Mouse (Mus musculus): ENCODE measurements around the gene Smyd3. TPM values are rescaled to one million over a fixed set of nuclear protein-coding genes. Genes with fewer than 3 reads are reported as not detected.
A peak's percentile ranks its signal among the peaks of the same experiment; 100 is the strongest.

The Smyd3 gene
- polyA plus RNA-seq, 1 experiment from 2014 or later = 20.7 TPM

DNA sequence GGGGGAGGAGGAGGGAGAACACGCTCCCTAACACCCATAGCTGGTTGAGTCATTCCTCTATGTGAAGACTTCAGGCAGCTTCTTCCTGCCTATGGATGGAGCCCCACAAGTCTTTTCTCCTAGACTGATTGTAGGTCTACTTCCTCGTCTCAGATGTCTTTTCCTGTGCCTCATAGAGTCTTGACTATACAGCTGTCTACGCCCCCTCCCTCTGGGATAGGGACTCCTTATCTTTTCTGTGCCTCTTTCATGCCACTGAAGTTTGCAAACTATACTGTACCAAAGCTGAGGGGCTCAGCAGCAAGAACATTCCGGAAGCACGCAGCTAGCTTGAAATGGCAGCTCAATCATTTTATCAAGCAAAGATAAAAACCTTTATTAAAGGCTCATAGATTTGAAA is 428.7 kb downstream of the Smyd3 start:
- Histone ChIP-seq H3K27ac (replicated peaks) (peak overlapping the region; percentile 75; the same call in 1 of the 2 replicates), H3K36me3 (replicated peaks) (0 out of 2 replicates have a peak, but pooled peaks cover 8% of the 10 kb centered on the region)
- WGBS = 83% methylated on average over 5 of the region's 5 CpGs

DNA sequence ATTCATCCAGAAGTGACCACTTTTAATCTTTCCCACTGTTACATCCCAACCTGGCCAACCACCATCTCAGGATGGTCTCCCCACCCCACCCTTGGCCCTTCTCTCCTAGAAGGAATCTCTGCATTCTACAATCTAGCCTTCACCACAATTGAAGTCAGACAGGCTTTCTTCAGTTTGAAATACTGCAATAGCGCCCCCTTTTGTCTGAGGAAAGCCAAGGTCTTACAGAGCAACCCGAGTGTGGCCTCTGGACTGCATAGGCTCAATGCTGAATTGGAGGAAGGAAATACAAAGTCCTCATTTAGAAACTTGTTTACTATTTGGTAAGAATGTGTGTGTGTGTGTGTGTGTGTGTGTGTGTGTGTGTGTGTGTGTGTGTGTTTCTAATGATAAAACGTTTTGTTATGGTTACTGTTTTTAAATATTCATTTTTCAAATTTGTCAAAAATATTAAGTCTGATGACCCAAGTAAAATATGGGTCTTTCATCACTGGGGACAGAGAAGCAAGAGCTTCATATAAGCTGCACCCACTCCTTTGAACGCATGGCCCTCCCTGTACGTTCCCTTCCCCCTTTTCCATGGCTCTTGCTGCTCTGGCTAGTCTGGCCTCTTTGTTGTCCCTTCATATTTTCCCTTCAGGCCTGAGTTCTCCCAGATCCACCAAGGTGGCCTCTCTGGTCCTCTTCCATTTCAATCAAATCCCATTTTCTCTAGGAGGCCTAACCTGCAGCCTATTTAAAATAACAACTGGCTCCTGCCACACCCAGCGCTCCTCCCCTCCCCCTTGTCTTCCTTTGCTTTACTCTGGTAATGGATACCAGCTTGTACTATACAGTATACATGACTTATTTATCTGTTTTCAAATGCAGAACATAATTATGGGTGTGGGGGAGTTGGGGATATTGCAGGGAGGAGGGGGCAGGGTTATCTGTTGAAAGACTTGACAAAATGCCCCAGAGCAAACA is 430.5 kb downstream of the Smyd3 start:
- H3K4me1 ChIP-seq = peaks cover 40% of the 10 kb centered on the region
- H3K27ac ChIP-seq (replicated peaks) = peak overlapping the region; percentile 75
- 0 out of 2 replicates have a peak, but pooled peaks cover 8% of the 10 kb centered on the region for H3K36me3 ChIP-seq (replicated peaks)
- H3K9me3 ChIP-seq = no peaks in the 10 kb centered on the region; the same call in 1 of the 2 replicates
- 40% methylated on average over 6 of the region's 6 CpGs for WGBS
- no peaks in the 10 kb centered on the region for H3K27me3 ChIP-seq (replicated peaks; ENCODE audit: low read depth, poor library complexity, severe bottlenecking)
- H3K4me3 ChIP-seq = no peak overlapping the region
- peak; percentile 69 for DNase-seq (ENCODE audit: low spot score)

More for the DNA sequence above, 428.7 kb downstream of the Smyd3 start:
- no peak for DNase-seq (ENCODE audit: low spot score)
- Histone ChIP-seq H3K9me3 (no peaks in the 10 kb centered on the region; the same call in 1 of the 2 replicates), H3K4me1 (peaks cover 31% of the 10 kb centered on the region), H3K4me3 (no peak overlapping the region), H3K27me3 (replicated peaks; ENCODE audit: low read depth, poor library complexity, severe bottlenecking) (no peaks in the 10 kb centered on the region)

DNA sequence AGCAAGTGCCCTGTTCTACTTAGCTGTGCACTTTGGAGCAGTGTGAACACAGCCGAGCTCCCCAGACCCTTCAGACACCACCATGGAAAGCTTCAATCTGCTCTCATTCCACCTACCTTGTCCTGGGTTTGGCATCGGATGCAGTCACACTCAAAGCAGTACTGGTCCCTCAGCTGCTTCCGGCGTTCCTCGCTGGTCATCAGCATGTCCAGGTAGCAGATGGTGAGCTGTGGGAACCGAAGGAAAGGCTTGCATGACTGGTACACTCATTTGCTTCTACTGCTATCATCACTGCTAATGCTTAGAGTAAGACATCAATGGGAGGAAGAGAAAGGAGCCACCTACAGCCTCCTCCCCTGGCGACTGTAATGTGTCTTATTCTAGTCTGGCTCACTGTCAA is 431.6 kb downstream of the Smyd3 start:
- H3K4me3 ChIP-seq = no peak overlapping the region
- peaks cover 48% of the 10 kb centered on the region for H3K4me1 ChIP-seq
- H3K9me3 ChIP-seq = no peaks in the 10 kb centered on the region; the same call in 1 of the 2 replicates
- no peaks in the 10 kb centered on the region for H3K27me3 ChIP-seq (replicated peaks; ENCODE audit: low read depth, poor library complexity, severe bottlenecking)
- 0 out of 2 replicates have a peak, but pooled peaks cover 8% of the 10 kb centered on the region for H3K36me3 ChIP-seq (replicated peaks)
- DNase-seq (ENCODE audit: low spot score) = no peak
- 94% methylated on average over 7 of the region's 7 CpGs for WGBS
- peak overlapping the region; percentile 75 for H3K27ac ChIP-seq (replicated peaks)

DNA sequence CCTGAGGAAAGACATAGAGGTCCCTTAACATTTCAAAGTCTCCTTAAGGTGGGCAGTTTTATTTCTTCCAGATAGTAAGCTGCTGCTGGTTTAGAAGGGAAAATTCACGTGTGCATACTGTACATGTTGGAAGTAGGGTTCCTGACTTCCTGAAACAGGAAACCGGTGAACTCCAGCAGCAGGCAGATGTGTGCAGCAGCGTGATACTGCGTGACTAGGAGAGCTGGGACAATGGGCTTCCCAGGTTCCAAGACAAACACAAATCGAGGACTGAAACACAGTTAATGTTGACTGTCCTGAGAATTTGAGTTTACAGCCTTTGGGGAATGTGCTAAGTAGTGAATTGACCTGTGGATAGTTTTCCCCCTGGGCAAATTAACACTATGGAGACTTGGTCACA is 434.7 kb downstream of the Smyd3 start:
- H3K27me3 ChIP-seq (replicated peaks; ENCODE audit: low read depth, poor library complexity, severe bottlenecking) = no peaks in the 10 kb centered on the region
- peaks cover 43% of the 10 kb centered on the region for H3K4me1 ChIP-seq
- no peaks in the 10 kb centered on the region; the same call in 1 of the 2 replicates for H3K9me3 ChIP-seq
- H3K27ac ChIP-seq (replicated peaks) = peak overlapping the region; percentile 69
- WGBS = 65% methylated on average over 5 of the region's 5 CpGs
- no peak for DNase-seq (ENCODE audit: low spot score)
- 0 out of 2 replicates have a peak, but pooled peaks cover 8% of the 10 kb centered on the region for H3K36me3 ChIP-seq (replicated peaks)
- H3K4me3 ChIP-seq = no peak overlapping the region

DNA sequence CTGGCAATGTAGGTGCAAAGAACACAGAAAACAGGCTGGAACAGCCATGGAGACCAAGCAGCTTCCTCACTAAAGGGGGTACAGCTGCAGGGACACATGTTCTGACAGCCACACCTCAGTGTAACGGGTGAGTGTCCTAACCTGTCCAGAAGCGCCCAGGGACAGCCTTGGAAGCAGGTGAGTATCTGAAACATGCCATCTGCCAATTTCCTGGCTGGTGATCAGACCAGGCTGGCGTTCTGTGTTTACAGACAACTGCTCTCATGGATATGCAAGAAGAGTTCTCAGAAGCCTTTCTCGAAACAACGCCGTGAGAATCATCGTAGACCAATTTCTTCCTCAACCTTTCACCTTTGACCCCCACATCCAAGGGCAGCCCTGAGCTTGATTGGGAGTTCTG is 444.0 kb downstream of the Smyd3 start:
- H3K4me1 ChIP-seq = peaks cover 18% of the 10 kb centered on the region
- WGBS = 87% methylated on average over 7 of the region's 7 CpGs
- H3K4me3 ChIP-seq = no peak overlapping the region
- no peaks in the 10 kb centered on the region for H3K27me3 ChIP-seq (replicated peaks; ENCODE audit: low read depth, poor library complexity, severe bottlenecking)
- no peaks in the 10 kb centered on the region for H3K36me3 ChIP-seq (replicated peaks)
- H3K27ac ChIP-seq (replicated peaks) = no peak overlapping the region
- H3K9me3 ChIP-seq = no peaks in the 10 kb centered on the region
- DNase-seq (ENCODE audit: low spot score) = no peak

DNA sequence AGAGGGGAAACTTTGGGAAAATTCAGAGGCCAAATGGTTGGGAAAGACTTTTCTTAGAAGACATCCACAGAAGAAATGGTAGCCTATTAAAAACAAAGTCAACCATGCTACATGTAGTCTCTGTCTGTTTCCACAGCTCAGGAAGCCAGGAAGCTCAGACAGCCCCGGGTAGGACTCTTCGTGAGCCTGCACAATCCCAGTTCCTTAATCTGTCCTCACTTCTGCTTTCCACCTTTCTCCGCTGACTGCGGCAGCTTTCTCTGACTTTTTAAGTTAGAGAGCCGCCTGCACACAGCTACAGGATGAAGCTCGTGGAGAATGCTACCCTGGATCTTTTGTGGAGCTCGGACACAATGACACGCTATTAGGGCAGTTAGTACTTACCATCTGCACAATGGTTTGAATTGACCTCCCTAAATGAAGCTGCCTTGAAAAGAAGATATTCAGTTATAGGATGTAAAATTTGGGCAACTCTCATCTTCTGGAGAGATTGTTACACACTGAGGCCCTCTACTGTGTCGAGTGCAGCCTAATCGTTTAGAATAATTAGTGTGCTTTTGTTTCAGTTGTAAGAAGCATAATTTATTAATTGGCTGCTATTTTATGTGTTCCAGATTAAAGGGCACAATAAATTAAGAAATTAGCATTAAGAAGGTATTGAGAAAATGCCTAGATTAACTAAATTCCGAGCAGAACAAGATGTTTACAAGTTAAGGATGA is 444.7 kb downstream of the Smyd3 start:
- Histone ChIP-seq H3K27ac (replicated peaks) (0 out of 2 replicates have a peak overlapping the region, but pooled peaks have one; percentile 22), H3K9me3 (no peaks in the 10 kb centered on the region), H3K36me3 (replicated peaks) (no peaks in the 10 kb centered on the region), H3K4me3 (no peak overlapping the region), H3K27me3 (replicated peaks; ENCODE audit: low read depth, poor library complexity, severe bottlenecking) (no peaks in the 10 kb centered on the region), H3K4me1 (peaks cover 18% of the 10 kb centered on the region)
- 72% methylated on average over 11 of the region's 11 CpGs for WGBS
- no peak for DNase-seq (ENCODE audit: low spot score)

DNA sequence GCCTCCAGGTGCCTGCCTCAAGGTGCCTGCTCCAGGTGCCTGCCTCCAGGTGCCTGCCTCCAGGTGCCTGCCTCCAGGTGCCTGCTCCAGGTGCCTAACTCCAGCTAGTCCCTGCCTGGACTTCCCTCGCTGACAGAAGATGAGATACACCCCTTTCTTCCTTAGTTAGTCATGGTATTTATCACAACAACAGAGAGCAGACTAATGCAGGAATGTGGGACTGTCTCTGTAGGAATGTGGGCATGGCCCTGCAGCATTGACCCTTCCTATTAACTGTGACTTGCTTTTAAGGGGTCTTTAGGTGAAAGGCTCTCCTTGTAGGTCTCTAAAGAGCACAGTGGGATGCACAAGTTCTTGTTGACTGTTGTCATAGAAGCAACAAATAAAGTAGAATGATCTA is 445.4 kb downstream of the Smyd3 start:
- no peak overlapping the region for H3K27ac ChIP-seq (replicated peaks)
- H3K27me3 ChIP-seq (replicated peaks; ENCODE audit: low read depth, poor library complexity, severe bottlenecking) = no peaks in the 10 kb centered on the region
- 45% methylated on average over 1 of the region's 1 CpGs for WGBS
- no peaks in the 10 kb centered on the region for H3K9me3 ChIP-seq
- H3K4me3 ChIP-seq = no peak overlapping the region
- no peak for DNase-seq (ENCODE audit: low spot score)
- peaks cover 18% of the 10 kb centered on the region for H3K4me1 ChIP-seq
- no peaks in the 10 kb centered on the region for H3K36me3 ChIP-seq (replicated peaks)

DNA sequence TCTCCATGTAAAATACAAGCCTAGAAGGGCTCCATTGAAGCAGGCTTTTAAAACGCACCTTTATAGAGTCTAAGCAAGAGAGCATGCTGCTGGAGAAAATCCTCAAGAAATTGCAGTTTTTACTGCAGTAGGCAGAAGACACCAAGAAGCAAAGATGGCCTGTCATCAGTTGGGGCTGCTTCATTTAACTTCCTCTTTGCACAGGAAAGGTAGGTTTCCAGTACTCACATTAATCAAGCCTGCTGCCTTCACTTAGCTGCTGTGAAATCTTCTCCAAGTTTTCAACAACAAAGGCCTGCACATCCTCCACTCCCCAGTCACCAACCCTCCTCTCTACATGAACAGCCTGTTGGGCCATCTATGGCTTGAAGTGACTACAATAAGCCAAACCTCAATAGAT is 448.9 kb downstream of the Smyd3 start:
- no peak overlapping the region for H3K4me3 ChIP-seq
- H3K4me1 ChIP-seq = peaks cover 19% of the 10 kb centered on the region
- H3K27ac ChIP-seq (replicated peaks) = no peak overlapping the region
- no peaks in the 10 kb centered on the region for H3K9me3 ChIP-seq
- DNase-seq (ENCODE audit: low spot score) = no peak
- H3K36me3 ChIP-seq (replicated peaks) = no peaks in the 10 kb centered on the region
- H3K27me3 ChIP-seq (replicated peaks; ENCODE audit: low read depth, poor library complexity, severe bottlenecking) = no peaks in the 10 kb centered on the region
- 98% methylated on average over 1 of the region's 1 CpGs for WGBS

DNA sequence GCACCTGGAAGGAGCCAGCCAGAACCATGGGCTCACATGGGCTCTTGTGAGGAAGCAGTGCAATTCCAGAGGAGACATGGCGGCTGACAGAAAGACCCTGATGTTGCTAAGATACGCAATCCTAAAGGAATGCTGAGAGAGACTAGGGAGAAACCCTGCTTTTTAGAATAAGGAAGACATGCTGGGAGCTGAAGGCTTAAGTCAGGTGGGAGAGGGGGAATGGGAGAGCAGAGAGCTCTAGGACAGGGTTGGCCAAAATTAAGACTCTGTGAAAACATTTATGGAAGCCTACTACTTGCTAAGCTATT is 452.6 kb downstream of the Smyd3 start:
- H3K36me3 ChIP-seq (replicated peaks) = no peaks in the 10 kb centered on the region
- H3K9me3 ChIP-seq = no peaks in the 10 kb centered on the region
- peak overlapping the region; percentile 15; the same call in 1 of the 2 replicates for H3K27ac ChIP-seq (replicated peaks)
- no peak overlapping the region for H3K4me3 ChIP-seq
- H3K27me3 ChIP-seq (replicated peaks; ENCODE audit: low read depth, poor library complexity, severe bottlenecking) = no peaks in the 10 kb centered on the region
- 78% methylated on average over 2 of the region's 2 CpGs for WGBS
- H3K4me1 ChIP-seq = peaks cover 36% of the 10 kb centered on the region
- DNase-seq (ENCODE audit: low spot score) = no peak

DNA sequence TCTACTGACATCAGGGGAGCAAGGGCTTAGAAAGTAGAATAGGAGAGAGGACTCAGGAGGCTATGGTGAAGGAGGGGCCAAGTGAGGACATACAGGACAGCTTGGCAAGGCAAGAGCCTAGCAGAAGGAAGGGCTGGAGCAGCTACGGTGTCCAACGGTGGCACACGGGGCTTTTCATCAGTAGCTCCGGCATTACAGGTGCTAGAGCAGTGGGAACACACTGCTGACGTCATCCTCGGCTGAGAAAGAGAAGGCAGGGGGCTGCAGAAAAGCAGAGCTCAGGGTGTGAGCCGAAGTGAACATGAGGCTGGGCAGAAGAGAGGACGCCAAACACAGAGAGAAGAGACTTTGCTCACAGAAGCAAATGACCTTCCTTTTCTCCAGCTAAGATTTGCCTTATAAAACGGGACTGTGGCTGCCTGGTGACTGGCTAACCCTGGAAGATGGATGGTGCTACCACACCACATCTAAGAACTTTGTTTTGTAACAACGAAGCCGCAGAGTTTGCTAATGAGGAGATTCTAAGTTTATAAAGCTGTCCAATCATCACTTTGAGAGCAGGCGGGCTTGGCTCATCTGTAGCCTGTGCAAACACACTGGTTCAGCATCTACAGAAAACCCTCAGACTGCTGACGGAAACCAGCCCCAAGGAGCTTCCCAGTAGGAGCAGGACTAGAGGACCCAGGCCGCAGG is 453.1 kb downstream of the Smyd3 start:
- Histone ChIP-seq H3K4me1 (peaks cover 41% of the 10 kb centered on the region), H3K27ac (replicated peaks) (peak overlapping the region; percentile 15), H3K4me3 (no peak overlapping the region), H3K27me3 (replicated peaks; ENCODE audit: low read depth, poor library complexity, severe bottlenecking) (no peaks in the 10 kb centered on the region), H3K9me3 (no peaks in the 10 kb centered on the region), H3K36me3 (replicated peaks) (no peaks in the 10 kb centered on the region)
- WGBS = 85% methylated on average over 14 of the region's 14 CpGs
- DNase-seq (ENCODE audit: low spot score) = no peak

DNA sequence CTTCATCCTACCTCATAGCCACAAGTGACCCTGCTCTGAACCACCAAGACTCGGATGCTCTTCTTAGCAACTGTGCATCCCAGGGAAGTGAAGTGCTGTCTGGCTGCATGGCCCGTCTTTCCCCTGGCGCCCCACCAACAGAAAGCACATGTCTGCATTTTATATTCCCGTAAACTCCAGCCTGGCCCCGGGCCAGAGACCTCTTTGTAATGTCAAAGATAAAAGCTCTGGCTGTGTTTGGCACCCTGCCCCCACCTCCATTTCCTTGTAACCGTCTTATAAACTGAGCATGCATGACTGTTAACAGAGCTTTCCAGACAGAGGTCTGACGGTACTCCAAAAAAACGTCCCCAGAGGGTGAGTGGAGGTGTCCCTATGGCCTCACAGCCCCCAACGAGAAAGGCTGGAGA is 456.1 kb downstream of the Smyd3 start:
- peaks cover 69% of the 10 kb centered on the region for H3K4me1 ChIP-seq
- WGBS = 37% methylated on average over 9 of the region's 9 CpGs

DNA sequence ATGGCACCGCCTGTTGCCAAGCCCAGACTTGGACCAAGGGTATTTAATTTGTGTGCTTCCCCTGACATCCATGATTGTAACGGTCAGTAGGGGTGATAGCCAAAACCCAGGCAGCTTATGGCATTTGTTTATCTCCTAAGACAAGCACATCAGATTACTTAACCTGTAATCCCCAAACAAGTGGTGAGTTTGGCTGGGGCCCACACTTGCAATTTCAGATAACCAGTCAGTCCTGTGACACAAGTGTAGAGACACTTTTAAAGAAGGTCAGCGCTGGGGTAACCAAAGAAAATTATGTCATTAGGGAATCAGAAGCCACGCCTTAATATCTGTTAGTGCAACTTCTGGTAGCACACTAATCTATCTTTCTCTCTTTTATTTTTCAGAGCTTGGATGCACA is 456.8 kb downstream of the Smyd3 start:
- WGBS = 78% methylated on average over 4 of the region's 4 CpGs
- Histone ChIP-seq H3K27ac (replicated peaks) (peak overlapping the region; percentile 87), H3K9me3 (no peaks in the 10 kb centered on the region), H3K4me1 (peaks cover 69% of the 10 kb centered on the region), H3K36me3 (replicated peaks) (no peaks in the 10 kb centered on the region), H3K4me3 (no peak overlapping the region), H3K27me3 (replicated peaks; ENCODE audit: low read depth, poor library complexity, severe bottlenecking) (no peaks in the 10 kb centered on the region)
- DNase-seq (ENCODE audit: low spot score) = no peak

More for the DNA sequence above, 456.1 kb downstream of the Smyd3 start:
- Histone ChIP-seq H3K27me3 (replicated peaks; ENCODE audit: low read depth, poor library complexity, severe bottlenecking) (no peaks in the 10 kb centered on the region), H3K4me3 (no peak overlapping the region), H3K36me3 (replicated peaks) (no peaks in the 10 kb centered on the region), H3K27ac (replicated peaks) (peak overlapping the region; percentile 87), H3K9me3 (no peaks in the 10 kb centered on the region)
- peak; percentile 57 for DNase-seq (ENCODE audit: low spot score)

Measured in embryonic facial prominence, embryonic 10.5 days (tissue).